Mouse (Mus musculus) testis, postnatal 14 days (tissue): ENCODE data around the gene Klhl7.
"Not testable (repeated sequence)": the region's sequence is repeated elsewhere in the genome, so short reads cannot be mapped to it uniquely, and the experiment has no call there.

ENCODE experiments used
- DNase-seq: peaks from one replicate; pipeline ENCODE4 v3.0.0; 2021; ENCODE audit warnings: low spot score

Klhl7 gene

GRCm38 (mm10) chr5:24095393-24095792 lies 5.0 kb upstream of the Klhl7 start:
- DNase-seq, result no peak

- DNase-seq, result no peak
Observed at GRCm38 (mm10) chr5:24095881-24096280, 4.5 kb upstream of the Klhl7 start.

- peak; percentile 81 for DNase-seq
Observed at GRCm38 (mm10) chr5:24100810-24101311, 456 bp downstream of the Klhl7 start.

GRCm38 (mm10) chr5:24101446-24102140 lies 1.2 kb downstream of the Klhl7 start:
- no peak for DNase-seq

GRCm38 (mm10) chr5:24103235-24103634 lies 2.8 kb downstream of the Klhl7 start:
- not testable (repeated sequence) for DNase-seq

GRCm38 (mm10) chr5:24103841-24104240 lies 3.4 kb downstream of the Klhl7 start:
- no peak for DNase-seq

- DNase-seq, result no peak
Observed at GRCm38 (mm10) chr5:24107071-24107739, 6.8 kb downstream of the Klhl7 start.

- DNase-seq, result no peak
Observed at GRCm38 (mm10) chr5:24107740-24108098, 7.3 kb downstream of the Klhl7 start.

- peak; percentile 32 for DNase-seq
Observed at GRCm38 (mm10) chr5:24110068-24110467, 9.7 kb downstream of the Klhl7 start.

- no peak for DNase-seq
Observed at GRCm38 (mm10) chr5:24112116-24112903, 11.9 kb downstream of the Klhl7 start.

GRCm38 (mm10) chr5:24122221-24122620 lies 21.8 kb downstream of the Klhl7 start:
- DNase-seq, result no peak

GRCm38 (mm10) chr5:24124175-24124574 lies 23.8 kb downstream of the Klhl7 start:
- DNase-seq, result no peak

GRCm38 (mm10) chr5:24124579-24125276 lies 24.3 kb downstream of the Klhl7 start:
- DNase-seq, result no peak

GRCm38 (mm10) chr5:24125910-24126636 lies 25.7 kb downstream of the Klhl7 start:
- DNase-seq, result no peak

GRCm38 (mm10) chr5:24126967-24127366 lies 26.6 kb downstream of the Klhl7 start:
- DNase-seq, result no peak

GRCm38 (mm10) chr5:24146964-24147363 lies 46.6 kb downstream of the Klhl7 start:
- DNase-seq, result no peak

GRCm38 (mm10) chr5:24152199-24152598 lies 51.8 kb downstream of the Klhl7 start:
- DNase-seq, result no peak

GRCm38 (mm10) chr5:24156774-24157173 lies 56.4 kb downstream of the Klhl7 start:
- DNase-seq, result no peak

- peak; percentile 94 for DNase-seq
Observed at GRCm38 (mm10) chr5:24164789-24165445, 64.5 kb downstream of the Klhl7 start, which contains the start of gene Nupl2. Gene Nupl2 (plus strand): TSS chr5:24164963.

- DNase-seq, result no peak
Observed at GRCm38 (mm10) chr5:24167263-24167662, 66.9 kb downstream of the Klhl7 start.

GRCm38 (mm10) chr5:24169881-24170280 lies 69.5 kb downstream of the Klhl7 start:
- DNase-seq, result no peak
